Mouse (Mus musculus) c-Kit-negative CD71-positive TER-119-positive erythroid progenitor cells, embryonic 14.5 days (primary cell): ENCODE results near the gene Pigp.

Source experiments
- DNase-seq: peaks from one replicate; pipeline ENCODE4 v3.0.0-alpha.2; 2013; ENCODE audit warnings: low read depth, low spot score

Pigp gene

GRCm38 (mm10) chr16:94317752-94318151 is 53.9 kb downstream of the Pigp start:
- no peak for DNase-seq

- DNase-seq = no peak
Measured at GRCm38 (mm10) chr16:94315215-94315614, 56.4 kb downstream of the Pigp start.

- no peak for DNase-seq
Measured at GRCm38 (mm10) chr16:94314626-94315025, 57.0 kb downstream of the Pigp start.

GRCm38 (mm10) chr16:94313229-94314030 is 58.2 kb downstream of the Pigp start, which contains the start of gene Hlcs:
TSS of gene Hlcs (minus strand) at chr16:94313571.
- DNase-seq = peak; percentile 91

- no peak for DNase-seq
Measured at GRCm38 (mm10) chr16:94312663-94313228, 58.9 kb downstream of the Pigp start.

- DNase-seq = no peak
Measured at GRCm38 (mm10) chr16:94311931-94312330, 59.7 kb downstream of the Pigp start.

- DNase-seq = no peak
Measured at GRCm38 (mm10) chr16:94311416-94311815, 60.2 kb downstream of the Pigp start.

- no peak for DNase-seq
Measured at GRCm38 (mm10) chr16:94309025-94309424, 62.6 kb downstream of the Pigp start.
